Mouse (Mus musculus): ENCODE results near the gene Hist1h2bm. TPM values are rescaled to one million over a fixed set of nuclear protein-coding genes. Genes with fewer than 3 reads are reported as not detected.
"Not testable (repeated sequence)": the region's sequence is repeated elsewhere in the genome, so short reads cannot be mapped to it uniquely, and the experiment has no call there.

Gene Hist1h2bm
- total RNA-seq, 1 experiment, result 757 TPM

- Histone ChIP-seq H3K4me3 (ENCODE audit: insufficient read depth in 1 of 2, low read depth in 1 of 2, low read length in 2 of 2, poor library complexity in 1 of 2, severe bottlenecking in 1 of 2) (peak overlapping the region; percentile 52 to 54), H3K27ac (ENCODE audit: insufficient read depth, low read depth, low read length, poor library complexity, severe bottlenecking) (peak overlapping the region; percentile 80), H3K9me3 (ENCODE audit: control insufficient read depth, insufficient read depth, low read depth, low read length) (no peaks in the 10 kb centered on the region), H3K9ac (ENCODE audit: insufficient read depth, low read depth, low read length, poor library complexity, severe bottlenecking) (peak overlapping the region; percentile 65), H3K4me1 (ENCODE audit: control insufficient read depth in 2 of 2, insufficient read depth in 2 of 2, low read length in 2 of 2, poor library complexity in 1 of 2) (no peaks in the 10 kb centered on the region), H3K36me3 (ENCODE audit: control insufficient read depth, insufficient read depth, low read length, poor library complexity, severe bottlenecking) (no peaks in the 10 kb centered on the region)
- no peak for TF ChIP-seq CHD2 (IDR thresholded peaks at IDR 0.05; ENCODE audit: low read depth, low read length)
- no peak for TF ChIP-seq HCFC1 (IDR thresholded peaks at IDR 0.05; ENCODE audit: borderline replicate concordance, insufficient read depth, low read length)
- TF ChIP-seq ZNF384 (IDR thresholded peaks at IDR 0.05; ENCODE audit: low read depth, low read length), result no peak
- TF ChIP-seq MAFK (IDR thresholded peaks at IDR 0.05; ENCODE audit: insufficient read depth, low read depth, low read length), result no peak
- TF ChIP-seq ZC3H11A (IDR thresholded peaks at IDR 0.05; ENCODE audit: borderline replicate concordance, low read depth, low read length), result no peak
- DNase-seq (ENCODE audit: low read depth, low spot score), result no peak
- in situ Hi-C loops (cut with MboI; ENCODE audit: low sequenced_read_pairs in 2 of 2, unreplicated experiment in 2 of 2), result loop anchor here in 1 of 2 experiments (25.0 kb wide), 1 partner anchor 553 kb away; no protein-coding TSS in a partner anchor
These were observed 6.5 kb upstream of the Hist1h2bm start for GRCm38 (mm10) chr13:21715131-21715863.

- H3K9ac ChIP-seq (ENCODE audit: insufficient read depth, low read depth, low read length, poor library complexity, severe bottlenecking), result peak within 1 kb of the TSS; percentile 90
- in situ Hi-C loops (cut with MboI; ENCODE audit: low sequenced_read_pairs in 2 of 2, unreplicated experiment in 2 of 2), result loop anchor here in 1 of 2 experiments (25.0 kb wide), 1 partner anchor 554 kb away; no protein-coding TSS in a partner anchor
- peak; percentile 85 for DNase-seq (ENCODE audit: low read depth, low spot score)
These were observed 5.8 kb upstream of the Hist1h2bm start, which contains the start of the genes Hist1h2bl and Hist1h2ai for GRCm38 (mm10) chr13:21715864-21716539. Gene Hist1h2bl (minus strand): TSS chr13:21716143. Gene Hist1h2ai (plus strand): TSS chr13:21716422.

GRCm38 (mm10) chr13:21716540-21717391, 5.1 kb upstream of the Hist1h2bm start:
- peak overlapping the region; percentile 51 to 77 for H3K4me3 ChIP-seq (ENCODE audit: insufficient read depth in 1 of 2, low read depth in 1 of 2, low read length in 2 of 2, poor library complexity in 1 of 2, severe bottlenecking in 1 of 2)
- H3K9me3 ChIP-seq (ENCODE audit: control insufficient read depth, insufficient read depth, low read depth, low read length); H3K36me3 ChIP-seq (ENCODE audit: control insufficient read depth, insufficient read depth, low read length, poor library complexity, severe bottlenecking); DNase-seq (ENCODE audit: low read depth, low spot score); H3K4me1 ChIP-seq (ENCODE audit: control insufficient read depth in 2 of 2, insufficient read depth in 2 of 2, low read length in 2 of 2, poor library complexity in 1 of 2): not testable (repeated sequence)
- in situ Hi-C loops (cut with MboI; ENCODE audit: low sequenced_read_pairs in 2 of 2, unreplicated experiment in 2 of 2), result loop anchor here in 1 of 2 experiments (25.0 kb wide), 1 partner anchor 554 kb away; no protein-coding TSS in a partner anchor
- peak overlapping the region; percentile 90 for H3K9ac ChIP-seq (ENCODE audit: insufficient read depth, low read depth, low read length, poor library complexity, severe bottlenecking)
- peak overlapping the region; percentile 79 for H3K27ac ChIP-seq (ENCODE audit: insufficient read depth, low read depth, low read length, poor library complexity, severe bottlenecking)

More at GRCm38 (mm10) chr13:21715864-21716539, 5.8 kb upstream of the Hist1h2bm start, which contains the start of the genes Hist1h2bl and Hist1h2ai:
- TF ChIP-seq CHD2 (IDR thresholded peaks at IDR 0.05; ENCODE audit: low read depth, low read length), result peak; percentile 73; the same call in 1 of the 2 replicates
- not testable (repeated sequence) for H3K36me3 ChIP-seq (ENCODE audit: control insufficient read depth, insufficient read depth, low read length, poor library complexity, severe bottlenecking); H3K9me3 ChIP-seq (ENCODE audit: control insufficient read depth, insufficient read depth, low read depth, low read length); H3K4me1 ChIP-seq (ENCODE audit: control insufficient read depth in 2 of 2, insufficient read depth in 2 of 2, low read length in 2 of 2, poor library complexity in 1 of 2)
- H3K27ac ChIP-seq (ENCODE audit: insufficient read depth, low read depth, low read length, poor library complexity, severe bottlenecking), result peak within 1 kb of the TSS; percentile 80
- H3K4me3 ChIP-seq (ENCODE audit: insufficient read depth in 1 of 2, low read depth in 1 of 2, low read length in 2 of 2, poor library complexity in 1 of 2, severe bottlenecking in 1 of 2), result peak within 1 kb of the TSS; percentile 52 to 77

- DNase-seq (ENCODE audit: low read depth, low spot score), result peak; percentile 91
- not testable (repeated sequence) for H3K9me3 ChIP-seq (ENCODE audit: control insufficient read depth, insufficient read depth, low read depth, low read length); H3K36me3 ChIP-seq (ENCODE audit: control insufficient read depth, insufficient read depth, low read length, poor library complexity, severe bottlenecking); H3K4me1 ChIP-seq (ENCODE audit: control insufficient read depth in 2 of 2, insufficient read depth in 2 of 2, low read length in 2 of 2, poor library complexity in 1 of 2)
- Histone ChIP-seq H3K4me3 (ENCODE audit: insufficient read depth in 1 of 2, low read depth in 1 of 2, low read length in 2 of 2, poor library complexity in 1 of 2, severe bottlenecking in 1 of 2) (peak within 1 kb of the TSS; percentile 51 to 77), H3K27ac (ENCODE audit: insufficient read depth, low read depth, low read length, poor library complexity, severe bottlenecking) (peak within 1 kb of the TSS; percentile 79), H3K9ac (ENCODE audit: insufficient read depth, low read depth, low read length, poor library complexity, severe bottlenecking) (peak within 1 kb of the TSS; percentile 90)
- peak; percentile 43 for TF ChIP-seq CHD2 (IDR thresholded peaks at IDR 0.05; ENCODE audit: low read depth, low read length)
- in situ Hi-C loops (cut with MboI; ENCODE audit: low sequenced_read_pairs in 2 of 2, unreplicated experiment in 2 of 2), result loop anchor here in 1 of 2 experiments (25.0 kb wide), 1 partner anchor 555 kb away; no protein-coding TSS in a partner anchor
These were observed 4.2 kb upstream of the Hist1h2bm start, which contains the start of gene Hist1h3h for GRCm38 (mm10) chr13:21717397-21718357. Gene Hist1h3h (plus strand): TSS chr13:21717659.

Data from ES-E14 (cell line).